Mouse (Mus musculus) gastrocnemius, postnatal 10 days (tissue): ENCODE data around the gene Pagr1a. TPM values are rescaled to one million over a fixed set of nuclear protein-coding genes. Genes with fewer than 3 reads are reported as not detected.

ENCODE experiments used
- DNase-seq: peaks from one replicate; pipeline ENCODE4 v3.0.0; 2021; ENCODE audit warnings: mixed read lengths
- microRNA-seq, 2 experiments: library from miRNA; unstranded; fragments of <30 nt; microRNA quantifications; one replicate each; pipeline ENCODE4 v1.2.0; 2021
- total RNA-seq, 2 experiments: library from RNA; stranded (reverse); gene quantifications; 2 replicates each; pipeline ENCODE4 v1.2.3; 2021

The Pagr1a gene
- total RNA-seq, 2 experiments from 2014 or later = 2.5 to 8.2 TPM

GRCm38 (mm10) chr7:127003620-127004019 lies 13.5 kb downstream of the Pagr1a start:
- DNase-seq = no peak

GRCm38 (mm10) chr7:126999568-126999967 lies 17.6 kb downstream of the Pagr1a start:
- DNase-seq = no peak

GRCm38 (mm10) chr7:126996449-126996848 lies 20.7 kb downstream of the Pagr1a start:
- DNase-seq = no peak

GRCm38 (mm10) chr7:126988816-126989215 lies 28.3 kb downstream of the Pagr1a start:
- DNase-seq = no peak

GRCm38 (mm10) chr7:126986319-126986718 lies 30.8 kb downstream of the Pagr1a start:
- DNase-seq = peak; percentile 48

GRCm38 (mm10) chr7:126984667-126985444 lies 32.3 kb downstream of the Pagr1a start:
- DNase-seq = no peak

- no peak for DNase-seq
Measured at GRCm38 (mm10) chr7:126983113-126983512, 34.0 kb downstream of the Pagr1a start.

- DNase-seq = no peak
Measured at GRCm38 (mm10) chr7:126982054-126982453, 35.1 kb downstream of the Pagr1a start.

- no peak for DNase-seq
Measured at GRCm38 (mm10) chr7:126981601-126982000, 35.6 kb downstream of the Pagr1a start.

- no peak for DNase-seq
Measured at GRCm38 (mm10) chr7:126978841-126979240, 38.3 kb downstream of the Pagr1a start.

- DNase-seq = no peak
Measured at GRCm38 (mm10) chr7:126976878-126977459, 40.2 kb downstream of the Pagr1a start.

GRCm38 (mm10) chr7:126975950-126976866 lies 40.9 kb downstream of the Pagr1a start, which contains the start of gene Cdiptos:
Gene Cdiptos (minus strand): TSS chr7:126976098.
- DNase-seq = peak; percentile 98

- DNase-seq = no peak
Measured at GRCm38 (mm10) chr7:126975893-126975949, 41.4 kb downstream of the Pagr1a start, which contains the start of gene Cdipt. Gene Cdipt (plus strand): TSS chr7:126975914.

- DNase-seq = no peak
Measured at GRCm38 (mm10) chr7:126975493-126975892, 41.7 kb downstream of the Pagr1a start.

GRCm38 (mm10) chr7:126967361-126967760 lies 49.8 kb downstream of the Pagr1a start:
- DNase-seq = no peak

GRCm38 (mm10) chr7:126965568-126965967 lies 51.6 kb downstream of the Pagr1a start:
- no peak for DNase-seq

Small RNA genes lying within 50 kb of the gene (microRNA-seq; reads per million reads assigned to microRNA genes)
- 0 reads per million in 2 experiments for gene Gm44343

Other genes starting within 250 kb of the Pagr1a start
- gene Ypel3, start 240.4 kb downstream of the Pagr1a start, total RNA-seq = 10 to 100 TPM; 56.3 to 62.9 TPM
- gene Tbx6, start 235.9 kb downstream of the Pagr1a start, total RNA-seq = under 1 TPM; 0.38 to 0.75 TPM
- 10 to 100 TPM; 44.2 to 48.8 TPM for gene Ppp4c, start 224.9 kb downstream of the Pagr1a start, total RNA-seq
- gene Fam57b, start 219.7 kb downstream of the Pagr1a start, total RNA-seq = 10 to 100 TPM; 10.3 to 10.5 TPM
- not detected for gene 4930451I11Rik, start 185.7 kb downstream of the Pagr1a start, total RNA-seq
- gene Doc2a, start 169.9 kb downstream of the Pagr1a start, total RNA-seq = under 1 TPM; 0.14 to 0.68 TPM
- gene Hirip3, start 155.4 kb downstream of the Pagr1a start, total RNA-seq = 10 to 100 TPM; 11.9 to 18.1 TPM
- gene Ino80e, start 155.0 kb downstream of the Pagr1a start, total RNA-seq = 10 to 100 TPM; 18.6 to 23.6 TPM
- 10 to 100 TPM; 40.2 to 52.3 TPM for gene Taok2, start 132.6 kb downstream of the Pagr1a start, total RNA-seq
- 10 to 100 TPM; 16.2 to 17.3 TPM for gene Tmem219, start 94.4 kb downstream of the Pagr1a start, total RNA-seq
- 1 to 10 TPM; 3.7 to 5.0 TPM for gene Kctd13, start 88.5 kb downstream of the Pagr1a start, total RNA-seq
- under 1 TPM in 1 of 2 experiments, not detected in 1; 0.35 TPM for gene Asphd1, start 67.8 kb downstream of the Pagr1a start, total RNA-seq
- 10 to 100 TPM in 1 of 2 experiments, 1 to 10 TPM in 1; 5.9 to 10.5 TPM for gene Sez6l2, start 66.8 kb downstream of the Pagr1a start, total RNA-seq
- gene Cdipt, start 41.4 kb downstream of the Pagr1a start, total RNA-seq = 10 to 100 TPM; 38.3 to 39.9 TPM
- under 1 TPM; 0.42 to 0.45 TPM for gene Cdiptos, start 41.3 kb downstream of the Pagr1a start, total RNA-seq
- gene Mvp, start 2.7 kb downstream of the Pagr1a start, total RNA-seq = 10 to 100 TPM; 23.3 to 28.3 TPM
- gene Pagr1b, start 868 bp downstream of the Pagr1a start, total RNA-seq = 1 to 10 TPM in 1 of 2 experiments, not detected in 1; 1.5 TPM
- 10 to 100 TPM; 17.5 to 23.1 TPM for gene Gm42742, start 3.7 kb upstream of the Pagr1a start, total RNA-seq
- 1 to 10 TPM; 1.9 to 4.6 TPM for gene Prrt2, start 3.9 kb upstream of the Pagr1a start, total RNA-seq
- 10 to 100 TPM; 75.6 to 92.8 TPM for gene Maz, start 9.7 kb upstream of the Pagr1a start, total RNA-seq
- 10 to 100 TPM; 10.8 to 12.5 TPM for gene Kif22, start 25.1 kb upstream of the Pagr1a start, total RNA-seq
- gene Zg16, start 70.0 kb upstream of the Pagr1a start, total RNA-seq = not detected
- gene AI467606, start 74.0 kb upstream of the Pagr1a start, total RNA-seq = 1 to 10 TPM in 1 of 2 experiments, under 1 TPM in 1; 0.59 to 2.1 TPM
- gene Qprt, start 104.9 kb upstream of the Pagr1a start, total RNA-seq = 1 to 10 TPM; 1.9 to 2.3 TPM
- under 1 TPM; 0.16 to 0.86 TPM for gene Spn, start 120.5 kb upstream of the Pagr1a start, total RNA-seq
- 10 to 100 TPM; 36.7 to 41.1 TPM for gene Cd2bp2, start 178.7 kb upstream of the Pagr1a start, total RNA-seq
- gene Tbc1d10b, start 191.1 kb upstream of the Pagr1a start, total RNA-seq = 10 to 100 TPM; 38.6 to 45.1 TPM
- gene Mylpf, start 191.5 kb upstream of the Pagr1a start, total RNA-seq = over 10,000 TPM; 46,059 to 51,168 TPM
- 1 to 10 TPM; 5.5 to 7.3 TPM for gene Zfp553, start 215.7 kb upstream of the Pagr1a start, total RNA-seq
- 1 to 10 TPM; 6.9 to 7.5 TPM for gene Sept1, start 215.8 kb upstream of the Pagr1a start, total RNA-seq
- 10 to 100 TPM; 18.6 to 20.9 TPM for gene Zfp771, start 226.9 kb upstream of the Pagr1a start, total RNA-seq
- 10 to 100 TPM; 33.9 to 38.6 TPM for gene Dctpp1, start 243.4 kb upstream of the Pagr1a start, total RNA-seq